Mouse (Mus musculus) forebrain, postnatal 0 days (tissue): ENCODE data around the gene Adamts6. TPM values are rescaled to one million over a fixed set of nuclear protein-coding genes. Genes with fewer than 3 reads are reported as not detected.

Experiments used
- ATAC-seq: fragments of 200-750 bp; cut with Nextera tagmentation; 2 replicates; pipeline ENCODE4 v1.8.0; 2017; ENCODE audit warnings: mild to moderate bottlenecking, moderate library complexity
- DNase-seq: peaks from one replicate; pipeline ENCODE4 v3.0.0-alpha.2; 2015
- H3K27ac ChIP-seq: fragments of 300-500 bp; sonication (generic); 2 replicates; pipeline ENCODE4 v1.5.1; 2014; ENCODE audit warnings: low read depth, mild to moderate bottlenecking, antibody characterized with exemption, low read length, moderate library complexity, mixed read lengths
- H3K27me3 ChIP-seq: fragments of 300-500 bp; sonication (generic); 2 replicates; pipeline ENCODE4 v1.6.1; 2014; ENCODE audit warnings: mild to moderate bottlenecking, low read length, mixed read lengths; ENCODE audit not compliant: insufficient read depth
- H3K36me3 ChIP-seq: fragments of 300-500 bp; sonication (generic); 2 replicates; pipeline ENCODE4 v1.6.1; 2014; ENCODE audit warnings: mild to moderate bottlenecking, moderate library complexity; ENCODE audit not compliant: insufficient read depth
- H3K4me1 ChIP-seq: fragments of 300-500 bp; sonication (generic); 2 replicates; pipeline ENCODE4 v1.6.1; 2014; ENCODE audit warnings: antibody characterized with exemption; ENCODE audit not compliant: insufficient read depth
- H3K4me2 ChIP-seq: fragments of 300-500 bp; sonication (generic); 2 replicates; pipeline ENCODE4 v1.6.1; 2014; ENCODE audit warnings: low read depth, mild to moderate bottlenecking, moderate library complexity
- H3K4me3 ChIP-seq: fragments of 300-500 bp; sonication (generic); 2 replicates; pipeline ENCODE4 v1.5.1; 2014; ENCODE audit warnings: low read depth, low read length, mixed read lengths
- H3K9ac ChIP-seq: fragments of 300-500 bp; sonication (generic); 2 replicates; pipeline ENCODE4 v1.6.1; 2014; ENCODE audit warnings: mild to moderate bottlenecking
- H3K9me3 ChIP-seq: fragments of 300-500 bp; sonication (generic); 2 replicates; pipeline ENCODE4 v1.6.1; 2016; ENCODE audit warnings: low read length
- CTCF ChIP-seq: sonication (generic); IDR thresholded peaks from 2 replicates; pipeline ENCODE4 v1.5.1; 2016; ENCODE audit warnings: antibody characterized with exemption, control low read depth, low read depth
- WGBS: fragments of 180-500 bp; shearing (Covaris S2); extraction: QIAGEN DNeasy Blood & Tissue Kit; methylation state at CpG from one replicate; pipeline ENCODE4 v1.1.7; 2014; 5-methylcytosine and 5-hydroxymethylcytosine counted together
- polyA plus RNA-seq: library from polyadenylated mRNA; unstranded; fragments of >200 nt; fragmentation: Nextera tagmentation; extraction: Ambion mirVana; gene quantifications from 2 replicates; pipeline ENCODE4 v1.2.1, GENCODE M21; 2015
- total RNA-seq: library from RNA; depleted of rRNA; stranded (reverse); fragments of >200 nt; gene quantifications from 2 replicates; pipeline ENCODE4 v1.2.3, GENCODE M21; 2014; rRNA removed

The Adamts6 gene
- total and polyA plus RNA-seq, 2 experiments from 2014 or later = 0.62 to 4.6 TPM

GRCm38 (mm10) chr13:104540861-104541398, 253.3 kb downstream of the Adamts6 start:
- 28% methylated on average over 7 of the region's 7 CpGs for WGBS
- Histone ChIP-seq H3K36me3 (no peaks in the 10 kb centered on the region), H3K27me3 (no peaks in the 10 kb centered on the region), H3K9ac (no peak overlapping the region), H3K4me3 (no peak overlapping the region), H3K4me2 (no peak overlapping the region), H3K27ac (no peak overlapping the region), H3K4me1 (no peaks in the 10 kb centered on the region), H3K9me3 (no peaks in the 10 kb centered on the region)
- no peak for TF ChIP-seq CTCF
- DNase-seq = no peak
- ATAC-seq = no peak

GRCm38 (mm10) chr13:104542123-104542758, 254.6 kb downstream of the Adamts6 start:
- no peaks in the 10 kb centered on the region for H3K27me3 ChIP-seq
- no peaks in the 10 kb centered on the region for H3K4me1 ChIP-seq
- H3K9ac ChIP-seq = no peak overlapping the region
- H3K27ac ChIP-seq = no peak overlapping the region
- ATAC-seq (no peak), DNase-seq (no peak)
- TF ChIP-seq CTCF = no peak
- no peaks in the 10 kb centered on the region for H3K9me3 ChIP-seq
- WGBS = 84% methylated on average over 10 of the region's 10 CpGs
- H3K36me3 ChIP-seq = no peaks in the 10 kb centered on the region
- no peak overlapping the region for H3K4me2 ChIP-seq
- H3K4me3 ChIP-seq = no peak overlapping the region

GRCm38 (mm10) chr13:104542759-104543141, 255.1 kb downstream of the Adamts6 start:
- 69% methylated on average over 4 of the region's 4 CpGs for WGBS
- H3K27ac ChIP-seq = no peak overlapping the region
- TF ChIP-seq CTCF = no peak
- no peak for DNase-seq
- no peak for ATAC-seq
- no peaks in the 10 kb centered on the region for H3K9me3 ChIP-seq
- H3K4me1 ChIP-seq = no peaks in the 10 kb centered on the region
- H3K36me3 ChIP-seq = no peaks in the 10 kb centered on the region
- no peaks in the 10 kb centered on the region for H3K27me3 ChIP-seq
- no peak overlapping the region for H3K9ac ChIP-seq
- H3K4me2 ChIP-seq = no peak overlapping the region
- no peak overlapping the region for H3K4me3 ChIP-seq

Other genes with a start within 250 kb of the Adamts6 start
- 77.2 and 80.0 TPM in 2 replicates for gene Nln, start 178.2 kb upstream of the Adamts6 start, total RNA-seq
- gene Nln, start 178.2 kb upstream of the Adamts6 start, polyA plus RNA-seq = 40.7 and 49.0 TPM in 2 replicates
- gene Sgtb, start 178.1 kb upstream of the Adamts6 start, total RNA-seq = 32.2 and 39.6 TPM in 2 replicates
- 20.4 and 23.0 TPM in 2 replicates for gene Sgtb, start 178.1 kb upstream of the Adamts6 start, polyA plus RNA-seq
- 51.1 and 55.4 TPM in 2 replicates for gene Trappc13, start 109.4 kb upstream of the Adamts6 start, total RNA-seq
- 48.3 and 49.0 TPM in 2 replicates for gene Trappc13, start 109.4 kb upstream of the Adamts6 start, polyA plus RNA-seq
- 67.1 and 70.2 TPM in 2 replicates for gene Trim23, start 109.0 kb upstream of the Adamts6 start, total RNA-seq
- gene Trim23, start 109.0 kb upstream of the Adamts6 start, polyA plus RNA-seq = 28.1 and 34.7 TPM in 2 replicates
- 3.5 and 10.7 TPM in 2 replicates for gene Cenpk, start 59.2 kb upstream of the Adamts6 start, total RNA-seq
- gene Cenpk, start 59.2 kb upstream of the Adamts6 start, polyA plus RNA-seq = 13.5 and 15.2 TPM in 2 replicates
- gene Ppwd1, start 59.0 kb upstream of the Adamts6 start, total RNA-seq = 7.8 and 10.0 TPM in 2 replicates
- 4.4 and 4.6 TPM in 2 replicates for gene Ppwd1, start 59.0 kb upstream of the Adamts6 start, polyA plus RNA-seq